Mouse (Mus musculus) kidney, adult 8-10 months (tissue): ENCODE data around the gene Gng4.

ENCODE experiments used
- DNase-seq, 2 experiments: peaks; one replicate each; pipeline ENCODE4 v3.0.0; 2022

Gng4 gene

GRCm38 (mm10) chr13:13820234-13821123, 36.6 kb downstream of the Gng4 start:
- no peak for DNase-seq

- no peak for DNase-seq
Observed at GRCm38 (mm10) chr13:13824946-13825345, 41.1 kb downstream of the Gng4 start.

- DNase-seq: no peak
Observed at GRCm38 (mm10) chr13:13826533-13826932, 42.7 kb downstream of the Gng4 start.

- DNase-seq: peak in 1 of 2 experiments; percentile 5
Observed at GRCm38 (mm10) chr13:13828125-13828524, 44.3 kb downstream of the Gng4 start.

GRCm38 (mm10) chr13:13830469-13831074, 46.7 kb downstream of the Gng4 start:
- no peak for DNase-seq

- DNase-seq: peak in 1 of 2 experiments; percentile 36
Observed at GRCm38 (mm10) chr13:13835180-13835579, 51.3 kb downstream of the Gng4 start.

GRCm38 (mm10) chr13:13845021-13845420, 61.2 kb downstream of the Gng4 start:
- no peak for DNase-seq

GRCm38 (mm10) chr13:13847075-13847599, 63.3 kb downstream of the Gng4 start:
- no peak for DNase-seq

GRCm38 (mm10) chr13:13857190-13857589, 73.3 kb downstream of the Gng4 start:
- DNase-seq: no peak

GRCm38 (mm10) chr13:13862346-13862745, 78.5 kb downstream of the Gng4 start:
- peak; percentile 9 to 19 for DNase-seq

GRCm38 (mm10) chr13:13862941-13863340, 79.1 kb downstream of the Gng4 start:
- peak; percentile 43 to 45 for DNase-seq

- no peak for DNase-seq
Observed at GRCm38 (mm10) chr13:13866339-13866738, 82.5 kb downstream of the Gng4 start.

GRCm38 (mm10) chr13:13867078-13867759, 83.4 kb downstream of the Gng4 start:
- peak; percentile 17 to 44 for DNase-seq

- DNase-seq: peak in 1 of 2 experiments; percentile 2
Observed at GRCm38 (mm10) chr13:13867922-13868321, 84.1 kb downstream of the Gng4 start.
